Mouse (Mus musculus) kidney, embryonic 15.5 days (tissue): Measurements from ENCODE around the gene Psmd13. TPM values are rescaled to one million over a fixed set of nuclear protein-coding genes. Genes with fewer than 3 reads are reported as not detected.

ENCODE experiments used
- ATAC-seq: fragments of 200-750 bp; cut with Nextera tagmentation; replicated peaks from 2 replicates; pipeline ENCODE4 v1.8.0; 2017; ENCODE audit warnings: moderate TSS enrichment; ENCODE audit not compliant: low FRiP score
- H3K27ac ChIP-seq: fragments of 300-500 bp; sonication (generic); 2 replicates; pipeline ENCODE4 v1.5.1; 2015; ENCODE audit warnings: mild to moderate bottlenecking, inconsistent platforms
- H3K27me3 ChIP-seq: fragments of 300-500 bp; sonication (generic); 2 replicates; pipeline ENCODE4 v1.6.1; 2015; ENCODE audit warnings: inconsistent platforms
- H3K36me3 ChIP-seq: fragments of 300-500 bp; sonication (generic); 2 replicates; pipeline ENCODE4 v1.6.1; 2015; ENCODE audit warnings: inconsistent platforms
- H3K4me1 ChIP-seq: fragments of 300-500 bp; sonication (generic); 2 replicates; pipeline ENCODE4 v1.6.1; 2015; ENCODE audit warnings: inconsistent platforms
- H3K4me2 ChIP-seq: fragments of 300-500 bp; sonication (generic); 2 replicates; pipeline ENCODE4 v1.6.1; 2015; ENCODE audit warnings: moderate library complexity, mild to moderate bottlenecking, inconsistent platforms
- H3K4me3 ChIP-seq: fragments of 300-500 bp; sonication (generic); replicated peaks from 2 replicates; pipeline ENCODE4 v1.5.1; 2015; ENCODE audit warnings: mild to moderate bottlenecking, inconsistent platforms
- H3K9ac ChIP-seq: fragments of 300-500 bp; sonication (generic); 2 replicates; pipeline ENCODE4 v1.6.1; 2015; ENCODE audit warnings: mild to moderate bottlenecking, inconsistent platforms
- H3K9me3 ChIP-seq: fragments of 300-500 bp; sonication (generic); replicated peaks from 2 replicates; pipeline ENCODE4 v1.6.1; 2016; ENCODE audit warnings: inconsistent platforms
- WGBS: fragments of 180-500 bp; shearing (Covaris S2); methylation state at CpG from one replicate; pipeline ENCODE4 v1.1.7; 2015; ENCODE audit warnings: mixed read lengths; 5-methylcytosine and 5-hydroxymethylcytosine counted together
- polyA plus RNA-seq: library from polyadenylated mRNA; unstranded; fragments of >200 nt; fragmentation: Nextera tagmentation; extraction: Ambion mirVana; gene quantifications from 2 replicates; pipeline ENCODE4 v1.2.1, GENCODE M21; 2015

Gene Psmd13
- polyA plus RNA-seq: 241 and 246 TPM in 2 replicates

- Histone ChIP-seq H3K4me1 (peaks cover 23% of the 10 kb centered on the region), H3K9ac (peak within 1 kb of the TSS; percentile 83), H3K4me2 (peak within 1 kb of the TSS; percentile 88), H3K27ac (peak within 1 kb of the TSS; percentile 95), H3K9me3 (no peaks in the 10 kb centered on the region), H3K36me3 (peaks cover 40% of the 10 kb centered on the region), H3K27me3 (no peaks in the 10 kb centered on the region), H3K4me3 (peak within 1 kb of the TSS; percentile 96)
- peak; percentile 97 for ATAC-seq
- WGBS: under 1% methylated on average over 59 of the region's 59 CpGs
These were observed at the start of gene Psmd13, which contains the start of gene Sirt3 for GRCm38 (mm10) chr7:140881696-140882468. Psmd13 (plus strand) TSS chr7:140881968. Sirt3 (minus strand) TSS chr7:140882309.

GRCm38 (mm10) chr7:140833341-140833740, 48.4 kb upstream of the Psmd13 start:
- H3K4me1 ChIP-seq: no peaks in the 10 kb centered on the region
- no peak overlapping the region for H3K4me2 ChIP-seq
- H3K9me3 ChIP-seq: no peaks in the 10 kb centered on the region
- H3K27ac ChIP-seq: no peak overlapping the region
- no peak overlapping the region for H3K4me3 ChIP-seq
- H3K9ac ChIP-seq: no peak overlapping the region
- no peaks in the 10 kb centered on the region; the same call in 1 of the 2 replicates for H3K27me3 ChIP-seq
- WGBS: 86% methylated on average over 4 of the region's 4 CpGs
- no peaks in the 10 kb centered on the region for H3K36me3 ChIP-seq
- no peak for ATAC-seq

GRCm38 (mm10) chr7:140834968-140835757, 46.6 kb upstream of the Psmd13 start, which contains the start of gene Urah:
Urah (plus strand) TSS chr7:140835018.
- Histone ChIP-seq H3K4me2 (no peak within 1 kb of the TSS), H3K27me3 (peaks cover 8% of the 10 kb centered on the region; the same call in 1 of the 2 replicates), H3K9ac (no peak within 1 kb of the TSS), H3K9me3 (no peaks in the 10 kb centered on the region), H3K4me3 (no peak within 1 kb of the TSS), H3K27ac (no peak within 1 kb of the TSS), H3K36me3 (no peaks in the 10 kb centered on the region), H3K4me1 (no peaks in the 10 kb centered on the region)
- 49% methylated on average over 20 of the region's 20 CpGs for WGBS
- ATAC-seq: no peak; the same call in 1 of the 2 replicates

GRCm38 (mm10) chr7:140835758-140836087, 46.0 kb upstream of the Psmd13 start:
- Histone ChIP-seq H3K4me2 (no peak overlapping the region), H3K4me1 (no peaks in the 10 kb centered on the region), H3K9me3 (no peaks in the 10 kb centered on the region), H3K36me3 (no peaks in the 10 kb centered on the region), H3K27ac (no peak overlapping the region), H3K27me3 (peaks cover 13% of the 10 kb centered on the region; the same call in 1 of the 2 replicates), H3K4me3 (no peak overlapping the region), H3K9ac (no peak overlapping the region)
- ATAC-seq: no peak
- WGBS: 80% methylated on average over 2 of the region's 2 CpGs

- 83% methylated on average over 9 of the region's 9 CpGs for WGBS
- H3K4me3 ChIP-seq: no peak overlapping the region
These were observed 45.3 kb upstream of the Psmd13 start for GRCm38 (mm10) chr7:140836243-140837115.

GRCm38 (mm10) chr7:140839556-140839955, 42.2 kb upstream of the Psmd13 start:
- 53% methylated on average over 5 of the region's 5 CpGs for WGBS
- H3K4me3 ChIP-seq: no peak overlapping the region
- no peak for ATAC-seq

More at GRCm38 (mm10) chr7:140836243-140837115, 45.3 kb upstream of the Psmd13 start:
- no peaks in the 10 kb centered on the region for H3K36me3 ChIP-seq
- no peak overlapping the region for H3K27ac ChIP-seq
- H3K9ac ChIP-seq: no peak overlapping the region
- H3K4me2 ChIP-seq: no peak overlapping the region
- H3K4me1 ChIP-seq: no peaks in the 10 kb centered on the region
- ATAC-seq: no peak
- peaks cover 20% of the 10 kb centered on the region for H3K27me3 ChIP-seq
- no peaks in the 10 kb centered on the region for H3K9me3 ChIP-seq

GRCm38 (mm10) chr7:140840750-140841735, 40.7 kb upstream of the Psmd13 start:
- WGBS: 36% methylated on average over 19 of the region's 19 CpGs
- Histone ChIP-seq H3K9ac (no peak overlapping the region), H3K9me3 (no peaks in the 10 kb centered on the region), H3K27me3 (peaks cover 45% of the 10 kb centered on the region), H3K27ac (no peak overlapping the region), H3K4me2 (no peak overlapping the region), H3K4me1 (peaks cover 3% of the 10 kb centered on the region; the same call in 1 of the 2 replicates), H3K4me3 (no peak overlapping the region), H3K36me3 (no peaks in the 10 kb centered on the region)
- no peak for ATAC-seq

More at GRCm38 (mm10) chr7:140839556-140839955, 42.2 kb upstream of the Psmd13 start:
- Histone ChIP-seq H3K4me1 (no peaks in the 10 kb centered on the region), H3K27me3 (peaks cover 45% of the 10 kb centered on the region), H3K9me3 (no peaks in the 10 kb centered on the region), H3K36me3 (no peaks in the 10 kb centered on the region), H3K27ac (no peak overlapping the region), H3K4me2 (no peak overlapping the region), H3K9ac (no peak overlapping the region)

GRCm38 (mm10) chr7:140843806-140844205, 38.0 kb upstream of the Psmd13 start:
- no peak overlapping the region for H3K27ac ChIP-seq

GRCm38 (mm10) chr7:140844905-140845665, 36.7 kb upstream of the Psmd13 start, which contains the start of gene Scgb1c1:
Scgb1c1 (plus strand) TSS chr7:140845547.
- H3K27ac ChIP-seq: no peak within 1 kb of the TSS
- WGBS: 30% methylated on average over 14 of the region's 14 CpGs
- peak; percentile 80 for ATAC-seq
- no peaks in the 10 kb centered on the region for H3K9me3 ChIP-seq
- no peak within 1 kb of the TSS for H3K9ac ChIP-seq
- no peaks in the 10 kb centered on the region for H3K36me3 ChIP-seq
- H3K27me3 ChIP-seq: peaks cover 38% of the 10 kb centered on the region
- H3K4me1 ChIP-seq: peaks cover 3% of the 10 kb centered on the region; the same call in 1 of the 2 replicates
- no peak within 1 kb of the TSS for H3K4me2 ChIP-seq
- no peak within 1 kb of the TSS for H3K4me3 ChIP-seq

More at GRCm38 (mm10) chr7:140843806-140844205, 38.0 kb upstream of the Psmd13 start:
- H3K4me2 ChIP-seq: no peak overlapping the region
- no peaks in the 10 kb centered on the region for H3K36me3 ChIP-seq
- H3K4me1 ChIP-seq: peaks cover 3% of the 10 kb centered on the region; the same call in 1 of the 2 replicates
- no peak for ATAC-seq
- 78% methylated on average over 7 of the region's 7 CpGs for WGBS
- no peak overlapping the region for H3K4me3 ChIP-seq
- H3K9ac ChIP-seq: no peak overlapping the region
- H3K27me3 ChIP-seq: peaks cover 45% of the 10 kb centered on the region
- no peaks in the 10 kb centered on the region for H3K9me3 ChIP-seq

GRCm38 (mm10) chr7:140845683-140846082, 36.1 kb upstream of the Psmd13 start:
- Histone ChIP-seq H3K27ac (no peak overlapping the region), H3K4me3 (no peak overlapping the region), H3K4me2 (no peak overlapping the region), H3K4me1 (peaks cover 3% of the 10 kb centered on the region; the same call in 1 of the 2 replicates), H3K9ac (no peak overlapping the region), H3K27me3 (peaks cover 33% of the 10 kb centered on the region), H3K36me3 (no peaks in the 10 kb centered on the region), H3K9me3 (no peaks in the 10 kb centered on the region)
- 62% methylated on average over 4 of the region's 4 CpGs for WGBS
- ATAC-seq: no peak
